Mouse (Mus musculus): ENCODE results near the gene Dock1. TPM values are rescaled to one million over a fixed set of nuclear protein-coding genes. Genes with fewer than 3 reads are reported as not detected.

Dock1 gene
- total and polyA plus RNA-seq, 3 experiments: not detected

DNA sequence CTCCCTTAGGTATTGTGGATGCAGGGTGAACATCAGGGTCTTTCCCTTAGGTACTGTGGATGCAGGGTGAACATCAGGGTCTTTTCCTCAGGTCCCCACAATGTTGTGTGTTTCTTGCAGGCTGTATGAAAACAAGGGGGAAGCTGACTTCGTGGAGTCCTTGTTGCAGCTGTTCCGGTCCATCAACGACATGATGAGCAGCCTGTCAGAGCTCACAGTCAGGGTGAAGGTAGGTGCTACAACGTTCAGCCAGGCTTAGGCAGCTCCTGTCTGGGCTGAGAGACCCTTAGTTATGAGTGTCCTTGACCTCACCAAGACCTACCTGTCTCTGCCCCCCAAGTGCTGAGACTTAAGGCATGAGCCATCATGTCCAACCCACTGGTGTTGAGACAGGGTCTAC is 134.0 kb downstream of the Dock1 start:
- Histone ChIP-seq H3K27me3 (replicated peaks) (no peaks in the 10 kb centered on the region), H3K27ac (ENCODE audit: insufficient read depth, low read depth) (no peak overlapping the region), H3K9me3 (replicated peaks; ENCODE audit: low read length) (peaks cover 73% of the 10 kb centered on the region), H3K36me3 (replicated peaks in 1 of 2; ENCODE audit: control insufficient read depth in 1 of 2, insufficient read depth in 1 of 2, low read length in 1 of 2) (no peaks in the 10 kb centered on the region), H3K9ac (ENCODE audit: insufficient read depth, low read depth) (no peak overlapping the region), H3K79me2 (replicated peaks; ENCODE audit: control insufficient read depth, extremely low read depth, insufficient read depth, poor library complexity, severe bottlenecking) (no peaks in the 10 kb centered on the region), H3K4me1 (ENCODE audit: control insufficient read depth in 1 of 2, insufficient read depth in 2 of 2) (no peaks in the 10 kb centered on the region), H3K4me3 (replicated peaks in 1 of 3; ENCODE audit: low read depth in 2 of 3, low read length in 2 of 3, poor library complexity in 1 of 3) (no peak overlapping the region), H3K4me2 (ENCODE audit: insufficient read depth, low read depth, poor library complexity, severe bottlenecking) (no peak overlapping the region)
- DNase-seq (ENCODE audit: extremely low read depth): no peak
- TF ChIP-seq TBP (conservative IDR thresholded peaks at IDR 0.05; ENCODE audit: low read depth, low read length): no peak
- no peak for TF ChIP-seq KAT2A (IDR thresholded peaks at IDR 0.05; ENCODE audit: insufficient replicate concordance, low read length)
- no peak for TF ChIP-seq MXI1 (IDR thresholded peaks at IDR 0.05; ENCODE audit: low read depth, low read length)
- TF ChIP-seq ZNF384 (IDR thresholded peaks at IDR 0.05; ENCODE audit: low read depth, low read length): no peak
- no peak for TF ChIP-seq HCFC1 (IDR thresholded peaks at IDR 0.05; ENCODE audit: low read depth, low read length)
- TF ChIP-seq CHD2 (IDR thresholded peaks at IDR 0.05; ENCODE audit: low read length): no peak
- no peak for TF ChIP-seq MAX (IDR thresholded peaks at IDR 0.05; ENCODE audit: low read length)
- in situ Hi-C loops (cut with MboI; ENCODE audit: low pct_ligation_motif_present, low pct_unique_long_range_greater_than_20kb, low sequenced_read_pairs): no loop called here
- dilution Hi-C loops (cut with MboI; ENCODE audit: extremely low pct_ligation_motif_present, extremely low pct_unique_long_range_greater_than_20kb, low sequenced_read_pairs): no loop called here

DNA sequence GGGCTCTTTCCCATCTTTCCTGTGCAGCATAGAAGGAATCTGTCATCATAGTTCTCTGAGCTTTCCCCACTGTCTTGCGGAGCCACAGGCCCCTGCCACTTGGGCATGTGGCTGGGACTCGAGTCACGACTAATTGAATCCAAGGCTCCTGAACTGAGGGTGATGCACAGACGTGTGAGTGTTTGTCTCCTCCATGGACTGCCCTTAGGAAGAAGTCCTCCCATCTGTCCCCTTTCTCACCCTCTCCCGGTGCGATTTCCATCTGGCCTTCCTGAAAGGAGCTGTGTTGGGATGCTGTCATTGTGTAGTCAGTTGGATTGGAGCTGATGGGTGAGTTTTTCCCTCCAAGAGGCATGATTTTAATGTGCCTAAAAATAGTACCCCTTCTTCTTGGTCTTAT is 136.3 kb downstream of the Dock1 start:
- no peak overlapping the region for H3K9ac ChIP-seq (ENCODE audit: insufficient read depth, low read depth)
- no peaks in the 10 kb centered on the region for H3K79me2 ChIP-seq (replicated peaks; ENCODE audit: control insufficient read depth, extremely low read depth, insufficient read depth, poor library complexity, severe bottlenecking)
- no peak overlapping the region for H3K4me3 ChIP-seq (replicated peaks in 1 of 3; ENCODE audit: low read depth in 2 of 3, low read length in 2 of 3, poor library complexity in 1 of 3)
- DNase-seq (ENCODE audit: extremely low read depth): no peak
- dilution Hi-C loops (cut with MboI; ENCODE audit: extremely low pct_ligation_motif_present, extremely low pct_unique_long_range_greater_than_20kb, low sequenced_read_pairs): no loop called here
- TF ChIP-seq MAZ (IDR thresholded peaks at IDR 0.05; ENCODE audit: low read depth, low read length) (no peak), BHLHE40 (IDR thresholded peaks at IDR 0.05; ENCODE audit: low read depth, low read length) (no peak), MYC (IDR thresholded peaks at IDR 0.05; ENCODE audit: low read depth, low read length) (no peak), MXI1 (IDR thresholded peaks at IDR 0.05; ENCODE audit: low read depth, low read length) (no peak), GABPA (IDR thresholded peaks at IDR 0.05; ENCODE audit: insufficient replicate concordance, low read depth, low read length) (no peak), NELFE (IDR thresholded peaks at IDR 0.05; ENCODE audit: low read depth, low read length) (no peak), TCF12 (IDR thresholded peaks at IDR 0.05; ENCODE audit: low read depth, low read length) (no peak), POLR2A (IDR thresholded peaks at IDR 0.05; ENCODE audit: low read depth, low read length) (no peak)
- no peak overlapping the region for H3K27ac ChIP-seq (ENCODE audit: insufficient read depth, low read depth)
- H3K27me3 ChIP-seq (replicated peaks): no peaks in the 10 kb centered on the region
- no peaks in the 10 kb centered on the region for H3K36me3 ChIP-seq (replicated peaks in 1 of 2; ENCODE audit: control insufficient read depth in 1 of 2, insufficient read depth in 1 of 2, low read length in 1 of 2)
- H3K9me3 ChIP-seq (replicated peaks; ENCODE audit: low read length): peaks cover 77% of the 10 kb centered on the region
- no peaks in the 10 kb centered on the region for H3K4me1 ChIP-seq (ENCODE audit: control insufficient read depth in 1 of 2, insufficient read depth in 2 of 2)
- in situ Hi-C loops (cut with MboI; ENCODE audit: low pct_ligation_motif_present, low pct_unique_long_range_greater_than_20kb, low sequenced_read_pairs): no loop called here
- H3K4me2 ChIP-seq (ENCODE audit: insufficient read depth, low read depth, poor library complexity, severe bottlenecking): no peak overlapping the region

DNA sequence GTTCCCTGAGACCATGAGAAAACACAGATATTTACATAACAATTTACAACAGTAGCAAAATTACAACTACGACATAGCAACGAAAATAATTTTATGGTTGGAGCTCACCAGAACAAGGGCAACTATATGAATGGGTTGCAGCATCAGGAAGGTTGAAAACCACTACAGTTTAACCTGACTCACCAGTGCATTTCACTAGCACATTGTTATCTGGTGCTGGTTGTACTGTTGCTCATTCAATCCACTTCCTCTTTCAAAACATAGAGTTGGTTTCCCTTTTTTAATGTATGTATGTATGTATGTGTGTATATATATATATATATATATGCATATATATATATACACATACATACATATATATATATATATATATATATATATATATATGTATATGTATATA is 138.0 kb downstream of the Dock1 start:
- TF ChIP-seq SMC3 (IDR thresholded peaks at IDR 0.05; ENCODE audit: low read depth, low read length): no peak
- TF ChIP-seq USF1 (IDR thresholded peaks at IDR 0.05; ENCODE audit: low read depth, low read length): no peak
- no peak for TF ChIP-seq BHLHE40 (IDR thresholded peaks at IDR 0.05; ENCODE audit: low read depth, low read length)
- no peak for TF ChIP-seq MAX (IDR thresholded peaks at IDR 0.05; ENCODE audit: low read length)
- no peak for TF ChIP-seq POLR2AphosphoS2 (IDR thresholded peaks at IDR 0.05; ENCODE audit: low read depth, low read length)
- no peak for TF ChIP-seq UBTF (IDR thresholded peaks at IDR 0.05; ENCODE audit: low read depth, low read length)
- TF ChIP-seq TBP (conservative IDR thresholded peaks at IDR 0.05; ENCODE audit: low read depth, low read length): no peak
- no peak for TF ChIP-seq KAT2A (IDR thresholded peaks at IDR 0.05; ENCODE audit: insufficient replicate concordance, low read length)
- no peak for TF ChIP-seq NELFE (IDR thresholded peaks at IDR 0.05; ENCODE audit: low read depth, low read length)
- no peak for TF ChIP-seq JUN (IDR thresholded peaks at IDR 0.05; ENCODE audit: insufficient read depth, low read depth, low read length)
- TF ChIP-seq MYC (IDR thresholded peaks at IDR 0.05; ENCODE audit: low read depth, low read length): no peak
- no peak for TF ChIP-seq CHD2 (IDR thresholded peaks at IDR 0.05; ENCODE audit: low read length)
- no peak for TF ChIP-seq ZC3H11A (IDR thresholded peaks at IDR 0.05; ENCODE audit: low read depth, low read length)
- no peak for TF ChIP-seq ETS1 (conservative IDR thresholded peaks at IDR 0.05; ENCODE audit: low read depth, low read length)
- no peak for TF ChIP-seq E2F4 (IDR thresholded peaks at IDR 0.05; ENCODE audit: insufficient replicate concordance, low read depth, low read length)
- TF ChIP-seq NRF1 (IDR thresholded peaks at IDR 0.05; ENCODE audit: low read depth, low read length): no peak
- no peak for TF ChIP-seq CTCF (conservative IDR thresholded peaks at IDR 0.05 in 1 of 2, IDR thresholded peaks at IDR 0.05 in 1 of 2; ENCODE audit: low read depth in 2 of 2, low read length in 2 of 2)
- no peak for TF ChIP-seq CHD1 (IDR thresholded peaks at IDR 0.05; ENCODE audit: low read depth, low read length)
- dilution Hi-C loops (cut with MboI; ENCODE audit: extremely low pct_ligation_motif_present, extremely low pct_unique_long_range_greater_than_20kb, low sequenced_read_pairs): no loop called here

More for the DNA sequence above, 138.0 kb downstream of the Dock1 start:
- Histone ChIP-seq H3K9ac (ENCODE audit: insufficient read depth, low read depth) (no peak overlapping the region), H3K9me3 (replicated peaks; ENCODE audit: low read length) (peaks cover 78% of the 10 kb centered on the region), H3K4me2 (ENCODE audit: insufficient read depth, low read depth, poor library complexity, severe bottlenecking) (no peak overlapping the region), H3K27ac (ENCODE audit: insufficient read depth, low read depth) (no peak overlapping the region), H3K36me3 (replicated peaks in 1 of 2; ENCODE audit: control insufficient read depth in 1 of 2, insufficient read depth in 1 of 2, low read length in 1 of 2) (no peaks in the 10 kb centered on the region), H3K4me1 (ENCODE audit: control insufficient read depth in 1 of 2, insufficient read depth in 2 of 2) (no peaks in the 10 kb centered on the region), H3K79me2 (replicated peaks; ENCODE audit: control insufficient read depth, extremely low read depth, insufficient read depth, poor library complexity, severe bottlenecking) (no peaks in the 10 kb centered on the region), H3K27me3 (replicated peaks) (no peaks in the 10 kb centered on the region), H3K4me3 (replicated peaks in 1 of 3; ENCODE audit: low read depth in 2 of 3, low read length in 2 of 3, poor library complexity in 1 of 3) (no peak overlapping the region)
- in situ Hi-C loops (cut with MboI; ENCODE audit: low pct_ligation_motif_present, low pct_unique_long_range_greater_than_20kb, low sequenced_read_pairs): no loop called here
- DNase-seq (ENCODE audit: extremely low read depth): no peak

All from CH12.LX (cell line).